Mouse (Mus musculus): Measurements from ENCODE around the gene Mefv. TPM values are rescaled to one million over a fixed set of nuclear protein-coding genes. Genes with fewer than 3 reads are reported as not detected.
"Not testable (repeated sequence)": the region's sequence is repeated elsewhere in the genome, so short reads cannot be mapped to it uniquely, and the experiment has no call there.

The Mefv gene
- polyA plus RNA-seq, 1 experiment from 2014 or later, result not detected

GRCm38 (mm10) chr16:3732612-3733011 is 14.7 kb upstream of the Mefv start:
- Histone ChIP-seq H3K4me3 (ENCODE audit: control insufficient read depth in 1 of 2, insufficient read depth in 1 of 2, low read depth in 1 of 2, low read length in 2 of 2) (no peak overlapping the region), H3K27ac (replicated peaks in 1 of 2; ENCODE audit: control insufficient read depth in 1 of 2, insufficient read depth in 1 of 2, low read depth in 2 of 2, low read length in 2 of 2) (no peak overlapping the region), H3K9ac (ENCODE audit: low read length) (no peak overlapping the region), H3K4me2 (ENCODE audit: low read length) (no peak overlapping the region), H3K36me3 (ENCODE audit: control insufficient read depth, insufficient read depth, low read length) (no peaks in the 10 kb centered on the region), H3K9me3 (ENCODE audit: control insufficient read depth, low read length) (no peaks in the 10 kb centered on the region), H3K27me3 (ENCODE audit: control insufficient read depth, insufficient read depth, low read length) (no peaks in the 10 kb centered on the region), H3K4me1 (ENCODE audit: control insufficient read depth in 2 of 2, insufficient read depth in 2 of 2, low read length in 2 of 2) (no peaks in the 10 kb centered on the region)
- 80% methylated on average over 4 of the region's 4 CpGs for WGBS
- ATAC-seq (ENCODE audit: insufficient number of reproducible peaks, insufficient read depth, low FRiP score, low read depth), result no peak

GRCm38 (mm10) chr16:3727980-3728720 is 10.3 kb upstream of the Mefv start:
- 70% methylated on average over 6 of the region's 6 CpGs for WGBS
- no peak overlapping the region for H3K4me3 ChIP-seq (ENCODE audit: control insufficient read depth in 1 of 2, insufficient read depth in 1 of 2, low read depth in 1 of 2, low read length in 2 of 2)
- ATAC-seq (ENCODE audit: insufficient number of reproducible peaks, insufficient read depth, low FRiP score, low read depth), result no peak
- H3K27ac ChIP-seq (replicated peaks in 1 of 2; ENCODE audit: control insufficient read depth in 1 of 2, insufficient read depth in 1 of 2, low read depth in 2 of 2, low read length in 2 of 2), result no peak overlapping the region
- no peaks in the 10 kb centered on the region for H3K36me3 ChIP-seq (ENCODE audit: control insufficient read depth, insufficient read depth, low read length)
- no peaks in the 10 kb centered on the region for H3K4me1 ChIP-seq (ENCODE audit: control insufficient read depth in 2 of 2, insufficient read depth in 2 of 2, low read length in 2 of 2)
- no peak overlapping the region for H3K4me2 ChIP-seq (ENCODE audit: low read length)
- H3K9me3 ChIP-seq (ENCODE audit: control insufficient read depth, low read length), result no peaks in the 10 kb centered on the region
- no peak overlapping the region for H3K9ac ChIP-seq (ENCODE audit: low read length)
- no peaks in the 10 kb centered on the region for H3K27me3 ChIP-seq (ENCODE audit: control insufficient read depth, insufficient read depth, low read length)

GRCm38 (mm10) chr16:3723231-3723630 is 5.3 kb upstream of the Mefv start:
- H3K36me3 ChIP-seq (ENCODE audit: control insufficient read depth, insufficient read depth, low read length), result no peaks in the 10 kb centered on the region
- H3K27me3 ChIP-seq (ENCODE audit: control insufficient read depth, insufficient read depth, low read length), result no peaks in the 10 kb centered on the region
- no peak overlapping the region for H3K4me3 ChIP-seq (ENCODE audit: control insufficient read depth in 1 of 2, insufficient read depth in 1 of 2, low read depth in 1 of 2, low read length in 2 of 2)
- H3K9me3 ChIP-seq (ENCODE audit: control insufficient read depth, low read length), result no peaks in the 10 kb centered on the region
- 73% methylated on average over 3 of the region's 3 CpGs for WGBS
- no peak overlapping the region for H3K4me2 ChIP-seq (ENCODE audit: low read length)
- no peaks in the 10 kb centered on the region for H3K4me1 ChIP-seq (ENCODE audit: control insufficient read depth in 2 of 2, insufficient read depth in 2 of 2, low read length in 2 of 2)
- no peak overlapping the region for H3K27ac ChIP-seq (replicated peaks in 1 of 2; ENCODE audit: control insufficient read depth in 1 of 2, insufficient read depth in 1 of 2, low read depth in 2 of 2, low read length in 2 of 2)
- ATAC-seq (ENCODE audit: insufficient number of reproducible peaks, insufficient read depth, low FRiP score, low read depth), result no peak
- H3K9ac ChIP-seq (ENCODE audit: low read length), result no peak overlapping the region

GRCm38 (mm10) chr16:3714731-3715130 is 3.2 kb downstream of the Mefv start:
- H3K36me3 ChIP-seq (ENCODE audit: control insufficient read depth, insufficient read depth, low read length), result no peaks in the 10 kb centered on the region
- no peaks in the 10 kb centered on the region for H3K4me1 ChIP-seq (ENCODE audit: control insufficient read depth in 2 of 2, insufficient read depth in 2 of 2, low read length in 2 of 2)
- ATAC-seq (ENCODE audit: insufficient number of reproducible peaks, insufficient read depth, low FRiP score, low read depth), result no peak
- H3K9ac ChIP-seq (ENCODE audit: low read length), result no peak overlapping the region
- H3K9me3 ChIP-seq (ENCODE audit: control insufficient read depth, low read length), result 0 out of 2 replicates have a peak, but pooled peaks cover 5% of the 10 kb centered on the region
- no peaks in the 10 kb centered on the region for H3K27me3 ChIP-seq (ENCODE audit: control insufficient read depth, insufficient read depth, low read length)
- H3K27ac ChIP-seq (replicated peaks in 1 of 2; ENCODE audit: control insufficient read depth in 1 of 2, insufficient read depth in 1 of 2, low read depth in 2 of 2, low read length in 2 of 2), result no peak overlapping the region
- 86% methylated on average over 2 of the region's 2 CpGs for WGBS
- no peak overlapping the region for H3K4me2 ChIP-seq (ENCODE audit: low read length)
- no peak overlapping the region for H3K4me3 ChIP-seq (ENCODE audit: control insufficient read depth in 1 of 2, insufficient read depth in 1 of 2, low read depth in 1 of 2, low read length in 2 of 2)

GRCm38 (mm10) chr16:3706680-3707079 is 11.2 kb downstream of the Mefv start:
- Histone ChIP-seq H3K9ac (ENCODE audit: low read length) (no peak overlapping the region), H3K36me3 (ENCODE audit: control insufficient read depth, insufficient read depth, low read length) (no peaks in the 10 kb centered on the region), H3K4me2 (ENCODE audit: low read length) (no peak overlapping the region), H3K27ac (replicated peaks in 1 of 2; ENCODE audit: control insufficient read depth in 1 of 2, insufficient read depth in 1 of 2, low read depth in 2 of 2, low read length in 2 of 2) (no peak overlapping the region), H3K4me3 (ENCODE audit: control insufficient read depth in 1 of 2, insufficient read depth in 1 of 2, low read depth in 1 of 2, low read length in 2 of 2) (no peak overlapping the region), H3K27me3 (ENCODE audit: control insufficient read depth, insufficient read depth, low read length) (no peaks in the 10 kb centered on the region), H3K9me3 (ENCODE audit: control insufficient read depth, low read length) (0 out of 2 replicates have a peak, but pooled peaks cover 2% of the 10 kb centered on the region), H3K4me1 (ENCODE audit: control insufficient read depth in 2 of 2, insufficient read depth in 2 of 2, low read length in 2 of 2) (no peaks in the 10 kb centered on the region)
- ATAC-seq (ENCODE audit: insufficient number of reproducible peaks, insufficient read depth, low FRiP score, low read depth), result no peak
- WGBS, result 71% methylated on average over 6 of the region's 6 CpGs

GRCm38 (mm10) chr16:3700893-3701292 is 17.0 kb downstream of the Mefv start:
- Histone ChIP-seq H3K36me3 (ENCODE audit: control insufficient read depth, insufficient read depth, low read length) (no peaks in the 10 kb centered on the region), H3K27me3 (ENCODE audit: control insufficient read depth, insufficient read depth, low read length) (no peaks in the 10 kb centered on the region), H3K4me2 (ENCODE audit: low read length) (no peak overlapping the region), H3K9me3 (ENCODE audit: control insufficient read depth, low read length) (no peaks in the 10 kb centered on the region), H3K27ac (replicated peaks in 1 of 2; ENCODE audit: control insufficient read depth in 1 of 2, insufficient read depth in 1 of 2, low read depth in 2 of 2, low read length in 2 of 2) (no peak overlapping the region), H3K4me3 (ENCODE audit: control insufficient read depth in 1 of 2, insufficient read depth in 1 of 2, low read depth in 1 of 2, low read length in 2 of 2) (no peak overlapping the region), H3K9ac (ENCODE audit: low read length) (no peak overlapping the region), H3K4me1 (ENCODE audit: control insufficient read depth in 2 of 2, insufficient read depth in 2 of 2, low read length in 2 of 2) (no peaks in the 10 kb centered on the region)
- ATAC-seq (ENCODE audit: insufficient number of reproducible peaks, insufficient read depth, low FRiP score, low read depth), result no peak
- WGBS, result 70% methylated on average over 1 of the region's 1 CpGs

- no peaks in the 10 kb centered on the region for H3K27me3 ChIP-seq (ENCODE audit: control insufficient read depth, insufficient read depth, low read length)
- H3K4me1 ChIP-seq (ENCODE audit: control insufficient read depth in 2 of 2, insufficient read depth in 2 of 2, low read length in 2 of 2), result no peaks in the 10 kb centered on the region
- no peak overlapping the region for H3K9ac ChIP-seq (ENCODE audit: low read length)
- no peak overlapping the region for H3K27ac ChIP-seq (replicated peaks in 1 of 2; ENCODE audit: control insufficient read depth in 1 of 2, insufficient read depth in 1 of 2, low read depth in 2 of 2, low read length in 2 of 2)
- ATAC-seq (ENCODE audit: insufficient number of reproducible peaks, insufficient read depth, low FRiP score, low read depth), result no peak
- H3K4me2 ChIP-seq (ENCODE audit: low read length), result no peak overlapping the region
- H3K4me3 ChIP-seq (ENCODE audit: control insufficient read depth in 1 of 2, insufficient read depth in 1 of 2, low read depth in 1 of 2, low read length in 2 of 2), result no peak overlapping the region
- WGBS, result 71% methylated on average over 8 of the region's 8 CpGs
- no peaks in the 10 kb centered on the region for H3K9me3 ChIP-seq (ENCODE audit: control insufficient read depth, low read length)
- no peaks in the 10 kb centered on the region for H3K36me3 ChIP-seq (ENCODE audit: control insufficient read depth, insufficient read depth, low read length)
Observed at GRCm38 (mm10) chr16:3699281-3699680, 18.6 kb downstream of the Mefv start.

- H3K4me3 ChIP-seq (ENCODE audit: control insufficient read depth in 1 of 2, insufficient read depth in 1 of 2, low read depth in 1 of 2, low read length in 2 of 2); H3K4me1 ChIP-seq (ENCODE audit: control insufficient read depth in 2 of 2, insufficient read depth in 2 of 2, low read length in 2 of 2); H3K36me3 ChIP-seq (ENCODE audit: control insufficient read depth, insufficient read depth, low read length); ATAC-seq (ENCODE audit: insufficient number of reproducible peaks, insufficient read depth, low FRiP score, low read depth); H3K9ac ChIP-seq (ENCODE audit: low read length); H3K9me3 ChIP-seq (ENCODE audit: control insufficient read depth, low read length); H3K27me3 ChIP-seq (ENCODE audit: control insufficient read depth, insufficient read depth, low read length); H3K27ac ChIP-seq (replicated peaks in 1 of 2; ENCODE audit: control insufficient read depth in 1 of 2, insufficient read depth in 1 of 2, low read depth in 2 of 2, low read length in 2 of 2): not testable (repeated sequence)
- H3K4me2 ChIP-seq (ENCODE audit: low read length), result peak overlapping the region; percentile 32
- 37% methylated on average over 20 of the region's 20 CpGs for WGBS
Observed at GRCm38 (mm10) chr16:3689608-3690007, 28.3 kb downstream of the Mefv start.

Data from heart, embryonic 14.5 days (tissue).